Comparison of ENCODE assay signal across 9 mouse cellular contexts in the genomic region with DNA sequence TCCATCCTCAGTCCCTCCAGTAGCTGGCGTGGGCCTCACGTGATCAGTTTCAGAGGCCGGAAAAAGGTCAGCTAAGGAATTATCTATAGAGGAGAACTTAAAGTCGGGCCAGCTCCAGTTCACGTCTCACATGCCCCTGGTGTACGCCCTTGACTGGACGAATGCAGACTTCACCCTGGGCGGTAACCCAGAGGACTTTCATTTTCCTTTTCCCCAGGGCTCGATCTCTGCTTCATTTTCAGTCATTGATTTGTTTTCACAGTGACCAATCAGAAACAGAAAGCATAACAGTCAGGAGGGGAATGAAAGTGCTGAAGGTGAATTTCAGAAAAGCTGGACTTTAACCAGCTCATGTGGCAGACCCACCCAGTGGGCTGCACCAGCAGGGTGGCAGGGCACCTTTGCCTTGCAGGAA. TPM values are rescaled to one million over a fixed set of nuclear protein-coding genes. Genes with fewer than 3 reads are reported as not detected.
DNase-seq lines count a peak whose midpoint lies in the region; ATAC-seq lines count a peak whose summit lies in the region.
"Had no signal": no experiment of that assay in that cellular context is flagged by ENCODE, and none has a peak within 500 bp of the region (broad histone marks: within the 10 kb centered on the region; RNA-seq: fewer than 3 reads in every experiment).

No protein-coding gene starts in this region.

- peak; percentile 71 for DNase-seq in kidney, adult 11 months
- peak; percentile 21 to 46 for DNase-seq in kidney, postnatal 4 days
- no peak for DNase-seq in urinary bladder, postnatal 14 days (ENCODE audit: low spot score)
- DNase-seq in forebrain, embryonic 10.5 days (ENCODE audit: extremely low spot score, low spot score), result no peak
- DNase-seq in hindbrain, embryonic 14.5 days (ENCODE audit: low spot score), result no peak

- no peak overlapping the region for H3K27ac ChIP-seq in kidney, embryonic 14.5 days (ENCODE audit: low read depth, low read length)
- peak overlapping the region; percentile 57 for H3K27ac ChIP-seq in stomach, embryonic 15.5 days
- H3K27ac ChIP-seq in forebrain, embryonic 10.5 days, result no peak overlapping the region
- H3K27ac ChIP-seq in hindbrain, embryonic 14.5 days, result no peak overlapping the region
- H3K27ac ChIP-seq: hindbrain, embryonic 15.5 days had no signal

- no peaks in the 10 kb centered on the region for H3K4me1 ChIP-seq in kidney, embryonic 14.5 days (ENCODE audit: control insufficient read depth, insufficient read depth, low read length)
- 0 out of 2 replicates have a peak, but pooled peaks cover 4% of the 10 kb centered on the region for H3K4me1 ChIP-seq in stomach, embryonic 15.5 days
- peaks cover 13% of the 10 kb centered on the region for H3K4me1 ChIP-seq in forebrain, embryonic 10.5 days
- no peaks in the 10 kb centered on the region for H3K4me1 ChIP-seq in hindbrain, embryonic 14.5 days (replicated peaks; ENCODE audit: control insufficient read depth, insufficient read depth, low read length)
- H3K4me1 ChIP-seq: hindbrain, embryonic 15.5 days had no signal

- WGBS in kidney, embryonic 14.5 days, result 54% methylated on average over 9 of the region's 9 CpGs
- 45% methylated on average over 9 of the region's 9 CpGs for WGBS in stomach, embryonic 15.5 days
- 74% methylated on average over 9 of the region's 9 CpGs for WGBS in forebrain, embryonic 10.5 days
- 80% methylated on average over 9 of the region's 9 CpGs for WGBS in hindbrain, embryonic 14.5 days

- H3K9ac ChIP-seq in kidney, embryonic 14.5 days (ENCODE audit: low read depth, low read length), result no peak overlapping the region
- no peak overlapping the region for H3K9ac ChIP-seq in stomach, embryonic 15.5 days
- H3K9ac ChIP-seq in hindbrain, embryonic 14.5 days, result no peak overlapping the region
- H3K9ac ChIP-seq: hindbrain, embryonic 15.5 days had no signal

- H3K4me2 ChIP-seq in kidney, embryonic 14.5 days (replicated peaks; ENCODE audit: low read depth, low read length), result no peak overlapping the region
- H3K4me2 ChIP-seq in stomach, embryonic 15.5 days, result 0 out of 2 replicates have a peak overlapping the region, but pooled peaks have one; percentile 2
- no peak overlapping the region for H3K4me2 ChIP-seq in hindbrain, embryonic 14.5 days (replicated peaks)
- H3K4me2 ChIP-seq: hindbrain, embryonic 15.5 days had no signal

- no peaks in the 10 kb centered on the region for H3K27me3 ChIP-seq in kidney, embryonic 14.5 days (ENCODE audit: control insufficient read depth, insufficient read depth, low read length)
- H3K27me3 ChIP-seq in stomach, embryonic 15.5 days (replicated peaks), result no peaks in the 10 kb centered on the region
- H3K27me3 ChIP-seq in forebrain, embryonic 10.5 days (ENCODE audit: poor library complexity, severe bottlenecking), result no peaks in the 10 kb centered on the region
- H3K27me3 ChIP-seq in hindbrain, embryonic 14.5 days (ENCODE audit: control insufficient read depth, insufficient read depth, low read length), result no peaks in the 10 kb centered on the region
- H3K27me3 ChIP-seq: hindbrain, embryonic 15.5 days had no signal

- H3K4me3 ChIP-seq in kidney, embryonic 14.5 days (ENCODE audit: low read length), result no peak overlapping the region
- H3K4me3 ChIP-seq in stomach, embryonic 15.5 days (replicated peaks), result no peak overlapping the region
- no peak overlapping the region for H3K4me3 ChIP-seq in forebrain, embryonic 10.5 days
- no peak overlapping the region for H3K4me3 ChIP-seq in hindbrain, embryonic 14.5 days (replicated peaks; ENCODE audit: low read length)
- H3K4me3 ChIP-seq: hindbrain, embryonic 15.5 days had no signal

- no peaks in the 10 kb centered on the region for H3K36me3 ChIP-seq in kidney, embryonic 14.5 days (ENCODE audit: control insufficient read depth, insufficient read depth, low read length)
- H3K36me3 ChIP-seq in stomach, embryonic 15.5 days, result no peaks in the 10 kb centered on the region
- H3K36me3 ChIP-seq in forebrain, embryonic 10.5 days (replicated peaks), result no peaks in the 10 kb centered on the region
- H3K36me3 ChIP-seq in hindbrain, embryonic 14.5 days (replicated peaks; ENCODE audit: control insufficient read depth, insufficient read depth), result no peaks in the 10 kb centered on the region
- H3K36me3 ChIP-seq: hindbrain, embryonic 15.5 days had no signal

- ATAC-seq in kidney, embryonic 14.5 days (ENCODE audit: low FRiP score, low TSS enrichment), result no peak
- peak; percentile 60 for ATAC-seq in granulocyte monocyte progenitor cell, adult 5-6 weeks (replicated peaks; ENCODE audit: poor library complexity, severe bottlenecking)
- ATAC-seq in stomach, embryonic 15.5 days (ENCODE audit: insufficient read depth, low FRiP score, low read depth), result peak; percentile 61; the same call in 1 of the 2 replicates
- no peak for ATAC-seq in hindbrain, embryonic 14.5 days (ENCODE audit: low FRiP score)

- no peaks in the 10 kb centered on the region for H3K9me3 ChIP-seq in kidney, embryonic 14.5 days (ENCODE audit: control insufficient read depth, low read length)
- no peaks in the 10 kb centered on the region for H3K9me3 ChIP-seq in stomach, embryonic 15.5 days
- no peaks in the 10 kb centered on the region for H3K9me3 ChIP-seq in forebrain, embryonic 10.5 days
- no peaks in the 10 kb centered on the region for H3K9me3 ChIP-seq in hindbrain, embryonic 14.5 days (ENCODE audit: control insufficient read depth, low read length)
- H3K9me3 ChIP-seq: hindbrain, embryonic 15.5 days had no signal

RNA-seq across cellular contexts. Expression of gene Bloc1s4, which starts 22.1 kb away (rescaled TPM):
- polyA plus RNA-seq in kidney, embryonic 14.5 days (2014; fragmentation: Nextera tagmentation; extraction: Ambion mirVana), result 26.1 and 26.7 TPM in 2 replicates
- total RNA-seq in granulocyte monocyte progenitor cell, adult 5-6 weeks (2014; fragmentation: Nextera tagmentation), result 5.2 and 10.2 TPM in 2 replicates
- total RNA-seq in granulocyte monocyte progenitor cell, adult 5-6 weeks (2017), result 17.1 and 20.9 TPM in 2 replicates
- 23.2 and 26.3 TPM in 2 replicates for polyA plus RNA-seq in stomach, embryonic 15.5 days (2015; fragmentation: Nextera tagmentation; extraction: Ambion mirVana)
- 19.7 and 20.6 TPM in 2 replicates for polyA plus RNA-seq in forebrain, embryonic 10.5 days (2016; fragmentation: Nextera tagmentation; extraction: Ambion mirVana)
- 26.0 and 26.1 TPM in 2 replicates for polyA plus RNA-seq in hindbrain, embryonic 14.5 days (2014; fragmentation: Nextera tagmentation; extraction: Ambion mirVana)

RNA-seq across cellular contexts. Expression of gene D5Ertd579e, which starts 30.6 kb away (rescaled TPM):
- polyA plus RNA-seq in kidney, embryonic 14.5 days (2014; fragmentation: Nextera tagmentation; extraction: Ambion mirVana), result 17.7 and 30.7 TPM in 2 replicates
- total RNA-seq in granulocyte monocyte progenitor cell, adult 5-6 weeks (2014; fragmentation: Nextera tagmentation), result 20.5 and 20.9 TPM in 2 replicates
- total RNA-seq in granulocyte monocyte progenitor cell, adult 5-6 weeks (2017), result 14.2 and 23.8 TPM in 2 replicates
- polyA plus RNA-seq in stomach, embryonic 15.5 days (2015; fragmentation: Nextera tagmentation; extraction: Ambion mirVana), result 19.6 and 20.0 TPM in 2 replicates
- 27.6 and 31.3 TPM in 2 replicates for polyA plus RNA-seq in forebrain, embryonic 10.5 days (2016; fragmentation: Nextera tagmentation; extraction: Ambion mirVana)
- 45.3 and 47.0 TPM in 2 replicates for polyA plus RNA-seq in hindbrain, embryonic 14.5 days (2014; fragmentation: Nextera tagmentation; extraction: Ambion mirVana)

Comparison
In these comparisons a context has a peak if more than half of its experiments do, and no peak if none do; other contexts are left out.
1. DNase-seq: peak in kidney, adult 11 months (single experiment) and kidney, postnatal 4 days (2 of 2); none in urinary bladder, postnatal 14 days (single experiment), forebrain, embryonic 10.5 days (single experiment) and hindbrain, embryonic 14.5 days (single experiment).
2. ATAC-seq: peak in granulocyte monocyte progenitor cell, adult 5-6 weeks (single experiment) and stomach, embryonic 15.5 days (single experiment); none in kidney, embryonic 14.5 days (single experiment) and hindbrain, embryonic 14.5 days (single experiment).